Mouse (Mus musculus) neutrophil, adult 5-6 weeks (primary cell): ENCODE measurements around the gene Frat1. TPM values are rescaled to one million over a fixed set of nuclear protein-coding genes. Genes with fewer than 3 reads are reported as not detected.
"Not testable (repeated sequence)": the region's sequence is repeated elsewhere in the genome, so short reads cannot be mapped to it uniquely, and the experiment has no call there.

Source experiments
- ATAC-seq: fragments of 151-379, 151-347 bp; 2 replicates; pipeline ENCODE4 v1.8.0; 2017; ENCODE audit warnings: mild to moderate bottlenecking, moderate TSS enrichment; ENCODE audit not compliant: insufficient number of reproducible peaks, poor library complexity, low FRiP score, severe bottlenecking; ENCODE audit errors: extremely low read depth
- total RNA-seq: library from RNA; stranded (forward); fragments of 200-1000 nt; gene quantifications from 2 replicates; pipeline ENCODE4 v1.2.3, GENCODE M21; 2017

Gene Frat1
- total RNA-seq, 1 experiment from 2014 or later: 31.1 TPM

GRCm38 (mm10) chr19:41869946-41870345 is 40.2 kb downstream of the Frat1 start:
- not testable (repeated sequence) for ATAC-seq

GRCm38 (mm10) chr19:41872285-41872684 is 42.5 kb downstream of the Frat1 start:
- ATAC-seq: no peak

- no peak for ATAC-seq
These were observed 44.6 kb downstream of the Frat1 start for GRCm38 (mm10) chr19:41874356-41874755.

- no peak for ATAC-seq
These were observed 52.1 kb downstream of the Frat1 start for GRCm38 (mm10) chr19:41881842-41882241.

Other genes starting within 250 kb of the Frat1 start
- 28.7 and 31.2 TPM in 2 replicates for gene Gm340, start 247.6 kb upstream of the Frat1 start, total RNA-seq
- 0.37 TPM in 1 of 2 replicates, not detected in the other for gene Slit1, start 86.3 kb upstream of the Frat1 start, total RNA-seq
- 2.7 and 3.2 TPM in 2 replicates for gene Arhgap19, start 27.9 kb upstream of the Frat1 start, total RNA-seq
- gene Frat2, start 18.2 kb downstream of the Frat1 start, total RNA-seq: 22.0 and 22.6 TPM in 2 replicates
- gene Rrp12, start 66.2 kb downstream of the Frat1 start, total RNA-seq: 6.6 and 7.4 TPM in 2 replicates
- 96.7 and 104 TPM in 2 replicates for gene Pgam1, start 82.0 kb downstream of the Frat1 start, total RNA-seq
- gene Exosc1, start 103.5 kb downstream of the Frat1 start, total RNA-seq: 22.2 and 27.3 TPM in 2 replicates
- 21.6 and 24.9 TPM in 2 replicates for gene Zdhhc16, start 103.5 kb downstream of the Frat1 start, total RNA-seq
- 29.8 and 45.2 TPM in 2 replicates for gene Mms19, start 151.2 kb downstream of the Frat1 start, total RNA-seq
- 8.6 and 11.9 TPM in 2 replicates for gene Ubtd1, start 151.8 kb downstream of the Frat1 start, total RNA-seq
- gene Ankrd2, start 206.0 kb downstream of the Frat1 start, total RNA-seq: not detected in 2 replicates
- not detected in 2 replicates for gene Hoga1, start 215.6 kb downstream of the Frat1 start, total RNA-seq
- gene 4933411K16Rik, start 222.3 kb downstream of the Frat1 start, total RNA-seq: not detected in 2 replicates